Mouse (Mus musculus): ENCODE results near the gene Igf2.

Gene Igf2

GRCm38 (mm10) chr7:142658681-142659180, 7.9 kb downstream of the Igf2 start:
- DNase-seq: no peak

GRCm38 (mm10) chr7:142657821-142658614, 8.6 kb downstream of the Igf2 start:
- DNase-seq: no peak

DNA sequence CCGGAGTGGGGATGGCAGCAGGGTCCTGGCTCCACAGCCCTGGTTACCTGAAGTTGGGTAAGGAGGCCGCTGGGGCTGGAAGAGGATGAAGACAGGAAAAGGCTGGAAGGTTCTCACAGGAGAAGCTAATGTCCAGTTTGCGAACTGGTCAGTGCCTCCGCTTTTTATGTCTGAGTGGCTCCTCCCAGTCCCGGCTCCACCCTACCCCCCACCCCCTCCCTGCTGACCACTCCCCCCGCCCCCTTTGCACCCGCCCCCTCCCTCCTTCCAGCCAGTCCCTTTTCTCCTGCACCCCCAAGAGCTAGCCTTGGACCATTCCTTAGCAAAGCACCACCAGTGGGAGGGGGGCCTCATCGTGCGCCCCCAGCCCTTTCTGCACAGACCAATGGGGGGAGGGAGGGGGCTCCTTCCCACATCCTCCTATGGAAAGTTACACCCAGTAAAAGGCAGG, 9.2 kb downstream of the Igf2 start:
- no peak for DNase-seq

- DNase-seq: no peak
Measured at GRCm38 (mm10) chr7:142656055-142656454, 10.6 kb downstream of the Igf2 start.

DNA sequence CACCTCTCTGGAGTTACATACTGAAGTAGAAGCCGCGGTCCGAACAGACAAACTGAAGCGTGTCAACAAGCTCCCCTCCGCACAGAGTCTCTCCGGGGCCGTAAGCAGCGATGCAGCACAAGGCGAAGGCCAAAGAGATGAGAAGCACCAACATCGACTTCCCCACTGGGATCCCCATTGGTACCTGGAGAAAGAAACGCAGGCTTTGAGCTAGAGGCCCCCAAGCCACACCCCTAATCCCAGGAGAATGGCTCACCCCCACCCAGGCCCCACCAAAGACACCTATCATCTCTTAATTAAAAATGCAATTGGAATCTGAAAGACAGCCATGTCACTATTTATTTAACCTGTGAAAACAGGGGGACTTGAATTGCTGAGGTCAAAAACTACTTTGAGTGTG, 11.0 kb downstream of the Igf2 start:
- DNase-seq: no peak

DNA sequence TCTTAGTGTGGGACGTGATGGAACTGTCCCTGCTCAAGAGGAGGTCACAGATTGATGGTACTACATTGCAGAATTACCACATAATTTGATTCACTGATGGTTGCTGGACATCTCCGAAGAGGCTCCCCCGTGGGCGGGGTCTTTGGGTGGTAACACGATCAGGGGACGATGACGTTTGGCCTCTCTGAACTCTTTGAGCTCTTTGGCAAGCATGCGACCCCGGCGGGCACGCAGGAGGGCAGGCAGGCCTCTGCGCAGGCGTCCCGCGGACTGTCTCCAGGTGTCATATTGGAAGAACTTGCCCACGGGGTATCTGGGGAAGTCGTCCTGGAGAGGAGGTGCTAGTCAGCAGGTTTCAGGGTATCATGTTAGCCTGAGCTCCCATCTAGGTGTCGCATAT, 12.9 kb downstream of the Igf2 start:
- no peak for DNase-seq

GRCm38 (mm10) chr7:142646676-142647075, 19.9 kb downstream of the Igf2 start:
- DNase-seq: no peak

DNA sequence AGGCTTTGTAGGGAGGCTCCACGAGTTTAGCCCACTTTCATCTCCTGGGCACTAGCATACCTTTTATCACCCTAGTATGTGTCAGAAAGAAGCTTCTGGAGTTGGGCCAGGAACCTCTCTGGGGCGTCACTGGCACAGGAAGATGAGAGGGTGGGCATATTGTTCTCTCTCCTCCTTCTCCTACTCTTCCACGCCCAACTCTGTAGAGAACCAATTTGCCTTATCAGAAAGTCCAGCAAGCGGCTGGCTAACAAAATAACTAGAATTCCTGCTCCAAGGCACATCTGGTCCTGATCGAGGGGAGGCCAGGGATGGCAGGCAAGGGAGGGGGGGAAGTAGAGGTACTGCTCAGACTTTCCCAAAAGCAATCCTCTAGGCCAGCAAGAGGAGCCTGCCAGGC, 21.6 kb downstream of the Igf2 start:
- no peak for DNase-seq

GRCm38 (mm10) chr7:142636178-142636577, 30.4 kb downstream of the Igf2 start:
- DNase-seq: no peak

DNA sequence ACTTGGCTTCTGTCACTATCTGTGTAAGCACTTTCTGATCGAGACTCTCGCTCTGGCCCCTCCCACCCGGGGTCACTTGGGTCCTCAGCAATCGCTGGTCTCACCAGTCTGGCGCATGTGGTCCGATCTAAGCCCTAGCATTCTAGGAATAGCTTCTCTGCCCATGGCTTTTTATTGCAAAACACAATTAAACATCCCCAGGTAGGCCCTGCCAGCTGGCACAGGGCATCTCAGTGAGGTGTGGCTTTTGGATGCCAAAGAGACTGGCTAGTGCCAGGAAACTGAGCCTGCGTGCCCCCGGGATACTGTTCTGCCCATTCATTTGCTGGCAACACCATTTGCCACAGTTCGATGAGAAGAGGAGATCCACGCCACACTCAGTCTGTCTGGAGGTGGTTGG, 35.9 kb downstream of the Igf2 start:
- DNase-seq: no peak

DNA sequence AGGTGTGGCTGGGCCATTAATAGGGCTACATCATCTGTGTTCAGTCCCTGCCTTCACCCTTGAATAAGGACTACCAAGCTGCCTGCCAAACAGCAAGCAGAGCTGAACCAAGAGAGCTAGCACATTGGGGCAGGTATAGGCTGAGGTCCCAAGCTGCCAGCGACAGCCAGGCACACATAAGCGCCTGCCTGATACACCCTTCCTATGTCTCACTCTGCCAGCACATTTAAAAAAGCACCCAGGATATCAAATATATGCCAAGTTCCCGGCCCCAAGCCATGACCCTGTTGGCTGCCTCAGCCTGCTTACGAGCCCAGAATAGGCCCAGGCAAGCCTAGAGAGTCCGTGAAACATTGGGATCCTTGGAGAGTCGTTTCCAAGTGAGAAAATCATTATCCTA, 36.8 kb downstream of the Igf2 start:
- no peak for DNase-seq

- no peak for DNase-seq
Measured at GRCm38 (mm10) chr7:142622180-142622579, 44.4 kb downstream of the Igf2 start.

DNA sequence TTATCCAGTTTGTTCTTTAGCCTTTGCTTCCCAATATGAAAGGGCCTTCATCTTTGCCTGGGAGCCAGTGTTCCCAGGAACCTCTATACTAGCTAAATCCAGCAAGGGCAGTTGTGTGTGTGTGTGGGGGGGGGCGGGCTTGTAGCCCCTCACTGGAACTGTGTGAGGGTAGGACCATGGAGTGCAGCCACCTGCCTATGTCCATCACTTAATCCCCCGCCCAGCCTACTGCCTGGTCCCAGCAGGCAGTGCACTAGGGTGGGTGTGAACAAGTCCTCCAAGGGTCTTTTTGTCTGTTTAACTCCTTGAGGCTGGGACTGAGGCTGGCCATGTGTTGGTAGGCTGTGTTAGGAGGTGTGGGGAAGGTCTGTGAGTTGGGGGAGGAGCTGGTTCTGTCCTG, 53.5 kb downstream of the Igf2 start:
- no peak for DNase-seq

- DNase-seq: peak in 1 of 2 experiments; percentile 21
Measured at GRCm38 (mm10) chr7:142610627-142611406, 55.8 kb downstream of the Igf2 start.

DNA sequence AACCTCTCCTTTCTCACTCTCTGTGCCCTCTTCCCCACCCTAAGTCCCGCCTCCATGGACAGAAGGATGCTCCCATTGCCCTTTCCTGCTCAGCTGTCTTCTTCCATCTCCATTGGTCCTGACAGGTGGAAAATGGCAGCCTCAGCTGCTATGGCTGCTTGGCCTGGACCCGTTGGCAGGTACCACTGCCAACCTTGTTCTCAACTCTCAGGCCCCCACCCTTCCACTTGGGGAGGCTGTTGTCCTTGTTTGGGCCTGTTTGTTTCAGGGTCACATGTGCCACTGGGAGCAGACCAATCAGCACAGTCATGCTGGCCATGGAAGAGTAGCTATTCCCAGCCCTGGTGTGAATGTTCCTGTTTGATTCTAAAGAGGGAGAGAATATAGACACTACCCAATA, 65.7 kb downstream of the Igf2 start:
- DNase-seq: no peak
